Mouse (Mus musculus): ENCODE results near the gene Nf1. TPM values are rescaled to one million over a fixed set of nuclear protein-coding genes. Genes with fewer than 3 reads are reported as not detected.

Gene Nf1
- total RNA-seq, 2 experiments from 2014 or later: 112 to 119 TPM

GRCm38 (mm10) chr11:79520772-79521171, 181.3 kb downstream of the Nf1 start:
- no peak for DNase-seq (ENCODE audit: low spot score in 2 of 2)
- intact Hi-C loops (cut with DNase I): no loop called here

GRCm38 (mm10) chr11:79521930-79522329, 182.4 kb downstream of the Nf1 start:
- intact Hi-C loops (cut with DNase I): no loop called here
- no peak for DNase-seq (ENCODE audit: low spot score in 2 of 2)

DNA sequence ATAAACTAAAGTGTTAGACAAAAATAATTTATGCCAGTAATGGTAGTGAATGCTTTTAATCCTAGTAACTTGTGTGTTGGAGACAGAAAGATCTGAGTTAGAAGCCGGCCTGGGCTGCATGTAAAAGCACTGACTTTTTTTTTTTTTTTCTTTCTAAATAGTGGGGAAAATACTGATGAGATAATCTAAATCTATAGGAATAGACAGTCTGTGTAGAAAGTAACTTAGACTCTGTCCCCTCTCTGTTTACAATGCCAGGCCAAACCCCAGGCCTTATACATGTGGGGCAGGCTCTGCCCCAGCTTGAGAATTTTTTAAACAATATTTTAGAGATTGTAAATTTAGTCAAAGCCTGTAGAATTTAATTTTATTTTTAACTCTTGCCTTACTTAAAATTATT, 183.5 kb downstream of the Nf1 start:
- intact Hi-C loops (cut with DNase I): no loop called here
- DNase-seq (ENCODE audit: low spot score in 2 of 2): no peak

GRCm38 (mm10) chr11:79523560-79524309, 184.2 kb downstream of the Nf1 start, which contains the start of gene Evi2b:
Gene Evi2b, minus strand, starts transcription at chr11:79523762.
- intact Hi-C loops (cut with DNase I): no loop called here

DNA sequence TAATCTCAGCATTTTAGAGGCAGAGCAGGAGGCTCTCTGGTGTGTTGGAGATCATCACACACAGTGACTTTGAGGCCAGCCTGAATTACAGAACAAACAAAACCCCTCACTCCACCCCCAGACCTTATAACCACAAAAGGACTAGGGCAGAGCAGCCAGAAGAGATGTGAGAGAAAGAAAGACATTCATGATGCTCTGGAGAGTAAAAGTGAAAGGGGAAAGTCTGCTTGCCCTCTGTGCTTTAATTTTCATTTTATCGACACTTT, 184.8 kb downstream of the Nf1 start:
- intact Hi-C loops (cut with DNase I): no loop called here
- no peak for DNase-seq (ENCODE audit: low spot score in 2 of 2)

More at GRCm38 (mm10) chr11:79523560-79524309, 184.2 kb downstream of the Nf1 start, which contains the start of gene Evi2b:
- no peak for DNase-seq (ENCODE audit: low spot score in 2 of 2)

DNA sequence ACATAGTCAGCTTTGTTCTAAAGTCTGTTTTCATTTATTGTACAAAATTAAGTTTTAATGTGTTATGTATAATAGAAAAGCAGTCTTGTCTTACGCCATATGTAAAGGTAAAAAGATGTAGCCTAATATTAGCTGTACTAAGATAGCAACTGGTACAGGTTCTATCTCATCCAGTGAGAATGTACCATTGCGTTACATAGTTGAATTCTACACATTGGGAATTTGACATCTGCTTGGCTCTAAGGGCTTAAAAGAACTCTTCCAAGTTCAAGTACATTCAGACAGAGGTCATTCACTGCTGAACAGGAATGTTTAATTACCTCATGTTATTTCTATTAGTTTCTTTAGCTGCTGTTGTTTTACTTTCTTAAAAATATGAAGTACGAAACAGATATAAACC, 187.1 kb downstream of the Nf1 start:
- intact Hi-C loops (cut with DNase I): no loop called here
- no peak for DNase-seq (ENCODE audit: low spot score in 2 of 2)

DNA sequence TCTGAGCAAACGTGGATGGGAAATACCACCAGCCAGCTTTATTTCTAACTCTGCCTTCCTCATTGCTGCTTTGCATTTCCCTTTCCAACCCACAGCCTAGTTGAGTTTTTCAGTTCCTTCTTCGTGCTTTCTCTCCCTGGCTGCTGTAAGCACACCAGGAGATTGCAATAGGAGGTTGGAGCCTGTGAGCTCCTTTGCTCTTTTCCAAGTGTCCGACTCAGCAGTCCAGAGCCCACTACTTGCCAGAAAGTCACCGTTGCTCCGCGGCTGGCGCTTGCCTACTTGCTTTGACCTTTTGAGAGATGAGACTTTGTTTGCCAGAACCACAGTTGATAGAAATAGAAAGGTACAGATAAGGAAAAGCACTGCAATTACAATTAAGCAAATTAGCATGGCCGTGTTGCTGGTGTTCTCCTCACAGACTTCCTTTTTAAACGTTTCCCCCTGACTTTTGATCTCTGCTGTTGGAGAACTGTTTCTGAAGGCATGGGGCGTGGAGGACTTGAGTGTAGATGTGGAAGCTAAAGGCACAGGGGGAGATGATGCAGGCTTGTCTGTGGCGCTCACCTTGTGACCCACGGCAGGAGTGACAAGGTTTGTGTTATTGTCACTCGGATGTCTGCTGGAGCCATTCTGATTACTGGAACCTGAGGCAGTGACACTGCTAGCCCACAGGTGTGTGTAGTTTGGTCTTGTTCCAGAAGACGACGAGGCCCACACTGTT, 187.7 kb downstream of the Nf1 start:
- intact Hi-C loops (cut with DNase I): no loop called here
- DNase-seq (ENCODE audit: low spot score in 2 of 2): peak in 1 of 2 experiments; percentile 25

DNA sequence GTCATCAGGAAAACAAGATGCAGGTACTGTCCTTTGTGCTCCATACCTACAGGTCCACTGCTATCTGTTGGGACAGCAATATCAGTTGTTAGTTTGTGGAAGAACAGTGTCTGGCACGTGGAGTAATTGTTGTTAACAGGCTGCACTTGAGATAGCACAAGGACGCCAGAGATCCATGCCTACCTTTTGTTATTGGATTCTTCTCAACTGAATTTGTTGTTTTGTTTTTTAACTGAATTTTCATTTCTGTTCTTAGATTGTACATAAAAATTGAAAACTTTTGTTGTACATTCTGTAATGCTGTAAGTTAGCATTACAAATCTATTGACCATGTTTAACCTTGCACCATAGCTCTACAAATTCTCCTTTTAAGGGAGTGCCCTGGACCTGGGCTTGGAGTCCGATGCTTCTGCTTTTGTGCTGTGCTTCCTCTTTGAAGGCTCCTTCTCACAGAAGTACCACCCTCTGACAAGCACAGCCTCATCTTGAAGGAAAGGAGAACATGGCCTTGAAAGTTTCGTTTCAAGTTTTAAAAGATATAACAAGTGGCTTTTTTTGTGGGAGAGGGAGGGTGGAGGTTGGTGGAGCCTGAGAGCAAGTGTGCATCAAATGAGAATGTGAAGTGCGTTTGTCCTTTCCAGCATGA, 188.4 kb downstream of the Nf1 start:
- intact Hi-C loops (cut with DNase I): no loop called here

GRCm38 (mm10) chr11:79528601-79529000, 189.1 kb downstream of the Nf1 start:
- DNase-seq (ENCODE audit: low spot score in 2 of 2): no peak
- intact Hi-C loops (cut with DNase I): no loop called here

More for the DNA sequence above, 188.4 kb downstream of the Nf1 start:
- no peak for DNase-seq (ENCODE audit: low spot score in 2 of 2)

DNA sequence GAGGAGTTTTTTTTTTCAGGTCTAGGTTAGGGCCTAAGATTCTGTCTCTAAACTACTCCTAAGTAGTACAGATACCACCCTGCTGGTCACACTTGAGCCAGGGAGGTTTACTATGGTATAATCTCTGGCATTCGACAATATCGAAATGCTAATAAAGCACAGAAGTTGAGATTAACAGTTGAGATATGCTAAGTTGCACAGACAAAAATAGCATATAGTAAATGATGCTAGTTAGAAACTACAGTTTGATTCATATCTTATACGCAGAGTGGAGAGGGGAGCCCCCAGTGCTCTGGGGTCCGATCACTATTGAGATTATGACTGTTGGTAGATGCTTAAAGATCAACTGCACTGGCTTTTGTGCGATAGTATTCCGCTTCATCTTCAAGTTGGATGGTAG, 189.7 kb downstream of the Nf1 start:
- intact Hi-C loops (cut with DNase I): no loop called here
- DNase-seq (ENCODE audit: low spot score in 2 of 2): no peak

GRCm38 (mm10) chr11:79529736-79530135, 190.2 kb downstream of the Nf1 start:
- DNase-seq (ENCODE audit: low spot score in 2 of 2): no peak
- intact Hi-C loops (cut with DNase I): no loop called here

DNA sequence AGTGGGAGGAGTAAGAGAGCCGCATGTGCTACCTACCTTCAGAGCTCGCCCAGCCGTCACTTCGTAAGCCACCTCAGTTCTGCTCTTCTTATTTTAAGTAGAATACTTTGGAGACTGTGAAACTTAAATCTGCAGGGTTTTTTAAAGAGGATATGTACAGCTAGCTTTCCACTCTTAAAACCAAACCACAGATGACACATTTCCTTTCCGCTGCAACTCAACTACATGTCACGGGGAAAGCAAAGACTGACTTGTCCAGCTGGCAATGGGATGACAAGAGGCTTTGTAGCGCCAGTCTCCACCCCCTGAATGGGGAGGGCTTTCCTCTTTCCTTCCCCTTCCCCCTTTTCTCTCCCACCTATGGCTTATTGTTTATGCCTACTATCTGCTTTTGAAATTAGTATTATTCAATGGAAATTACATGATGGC, 190.9 kb downstream of the Nf1 start, which contains the start of the genes Evi2 and Evi2a:
TSS of gene Evi2 (minus strand) at position 257 of the 429 bp plus-strand sequence.
TSS of gene Evi2a (minus strand) at position 277 of the 429 bp plus-strand sequence.
- intact Hi-C loops (cut with DNase I): no loop called here
- DNase-seq (ENCODE audit: low spot score in 2 of 2): peak; percentile 20 to 49

- intact Hi-C loops (cut with DNase I): no loop called here
- no peak for DNase-seq (ENCODE audit: low spot score in 2 of 2)
Measured at GRCm38 (mm10) chr11:79530774-79531173, 191.3 kb downstream of the Nf1 start.

- DNase-seq (ENCODE audit: low spot score in 2 of 2): no peak
- intact Hi-C loops (cut with DNase I): no loop called here
Measured at GRCm38 (mm10) chr11:79531485-79531884, 192.0 kb downstream of the Nf1 start.

- intact Hi-C loops (cut with DNase I): no loop called here
Measured at GRCm38 (mm10) chr11:79533311-79533710, 193.8 kb downstream of the Nf1 start.

DNA sequence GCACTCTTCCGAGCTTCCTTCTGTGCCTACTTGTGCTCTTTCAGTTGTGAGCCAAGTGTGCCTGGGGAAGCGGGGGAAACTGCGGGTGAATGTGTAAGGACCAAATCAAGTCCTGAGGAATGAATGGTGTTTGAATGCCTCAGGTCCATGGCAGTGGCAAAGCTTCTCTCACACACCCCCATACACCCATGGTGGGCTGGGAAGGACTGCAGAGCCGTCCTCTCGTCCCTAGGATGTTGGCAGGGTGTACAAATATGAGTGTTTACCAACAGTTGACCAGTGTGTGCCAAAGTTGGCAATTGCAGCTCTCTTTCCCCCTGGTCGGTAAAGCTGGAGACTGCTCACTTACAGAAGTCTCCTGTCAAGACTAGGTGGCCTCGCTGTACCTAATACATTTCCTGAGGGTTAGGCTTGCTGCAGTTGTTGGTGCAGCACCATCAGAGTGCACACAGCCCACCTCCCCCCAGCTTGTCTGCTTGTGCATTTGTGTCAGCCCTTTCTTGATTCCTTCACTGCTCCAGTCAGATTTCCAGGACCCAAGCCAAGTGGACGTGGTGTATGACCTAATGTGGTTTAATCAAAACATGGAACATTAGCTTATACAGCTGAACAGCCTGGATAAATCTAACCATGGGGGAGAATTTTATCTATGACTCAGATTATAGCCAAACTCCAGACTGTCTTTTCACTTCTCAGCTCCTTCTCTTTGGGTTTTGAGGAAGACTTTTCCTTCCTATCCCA, 194.6 kb downstream of the Nf1 start:
- intact Hi-C loops (cut with DNase I): no loop called here
- DNase-seq (ENCODE audit: low spot score in 2 of 2): no peak

More at GRCm38 (mm10) chr11:79533311-79533710, 193.8 kb downstream of the Nf1 start:
- no peak for DNase-seq (ENCODE audit: low spot score in 2 of 2)

DNA sequence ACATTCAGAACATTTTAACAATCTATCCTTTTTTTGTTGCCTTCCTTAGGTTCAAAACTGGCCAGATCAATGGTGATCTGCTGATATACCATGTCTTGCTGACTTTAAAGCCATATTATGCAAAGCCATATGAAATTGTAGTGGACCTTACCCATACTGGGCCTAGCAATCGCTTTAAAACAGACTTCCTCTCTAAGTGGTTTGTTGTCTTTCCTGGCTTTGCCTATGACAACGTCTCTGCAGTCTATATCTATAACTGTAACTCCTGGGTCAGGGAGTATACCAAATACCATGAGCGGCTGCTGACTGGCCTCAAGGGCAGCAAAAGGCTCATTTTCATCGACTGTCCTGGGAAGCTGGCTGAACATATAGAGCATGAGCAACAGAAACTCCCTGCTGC, 196.1 kb downstream of the Nf1 start:
- intact Hi-C loops (cut with DNase I): no loop called here
- DNase-seq (ENCODE audit: low spot score in 2 of 2): no peak

DNA sequence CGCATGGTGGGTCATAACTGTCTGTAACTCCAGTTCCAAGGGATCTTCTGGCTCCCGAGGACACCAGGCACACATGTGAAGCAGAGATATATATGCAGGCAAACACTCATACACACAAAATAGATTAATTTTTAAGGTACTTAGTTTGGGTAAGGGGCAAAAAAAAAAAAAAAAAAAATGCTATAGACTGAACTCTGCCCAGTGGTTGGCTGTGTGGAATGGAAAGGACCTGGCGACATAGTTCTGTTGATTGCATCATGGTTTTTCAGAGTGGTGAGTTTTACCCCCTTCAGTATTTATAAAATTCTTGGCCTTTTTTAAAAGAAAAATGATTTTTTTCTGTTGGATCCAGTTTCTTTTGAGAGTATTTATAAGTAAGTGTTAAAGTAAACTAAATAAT, 196.8 kb downstream of the Nf1 start:
- intact Hi-C loops (cut with DNase I): no loop called here
- no peak for DNase-seq (ENCODE audit: low spot score in 2 of 2)

DNA sequence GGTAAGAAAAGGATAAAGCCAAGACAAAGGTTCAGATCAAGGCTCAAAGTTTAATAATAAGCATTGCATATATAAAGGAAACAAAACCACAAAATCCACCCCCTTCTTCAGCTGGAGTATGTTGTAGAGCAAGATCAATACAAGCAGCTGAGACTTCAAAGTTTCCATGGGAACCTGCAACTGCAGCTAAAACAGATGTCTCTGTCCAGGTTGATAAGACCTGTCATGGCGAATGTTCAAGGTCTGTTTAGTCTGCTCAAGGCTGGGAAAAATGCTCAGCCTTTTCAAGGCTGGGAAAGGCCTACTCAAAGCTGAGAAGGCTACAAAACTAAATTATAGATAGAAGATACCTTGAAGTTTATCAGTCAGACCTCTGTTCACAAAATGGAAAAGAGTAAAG, 213.1 kb downstream of the Nf1 start:
- intact Hi-C loops (cut with DNase I): no loop called here
- DNase-seq (ENCODE audit: low spot score in 2 of 2): no peak

DNA sequence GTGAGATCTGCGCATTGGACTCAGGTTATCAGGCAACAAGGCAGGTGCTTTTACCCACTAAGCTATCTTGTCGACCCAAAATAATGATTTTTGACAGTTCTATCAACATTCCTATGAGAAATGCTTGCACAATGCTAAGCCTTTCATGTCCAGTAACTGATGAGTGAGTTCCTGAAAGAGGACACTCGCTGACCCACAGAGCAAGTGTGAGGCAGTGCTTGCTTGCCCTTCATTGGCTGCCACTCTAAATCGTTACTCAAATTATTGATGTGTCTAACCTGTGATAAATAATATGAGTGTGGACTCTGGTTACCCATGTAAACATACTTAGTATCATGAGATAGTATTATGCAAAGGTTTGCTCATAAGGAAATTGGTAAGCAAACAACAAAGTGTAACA, 221.0 kb downstream of the Nf1 start:
- intact Hi-C loops (cut with DNase I): no loop called here
- DNase-seq (ENCODE audit: low spot score in 2 of 2): no peak
